Mouse (Mus musculus): Measurements from ENCODE around the gene Prkacb. TPM values are rescaled to one million over a fixed set of nuclear protein-coding genes. Genes with fewer than 3 reads are reported as not detected.

Prkacb gene
- polyA plus RNA-seq, 1 experiment from 2014 or later: 54.7 TPM

Other genes with a start within 250 kb of the Prkacb start
- not detected in 2 replicates for gene Uox, start 242.6 kb downstream of the Prkacb start, polyA plus RNA-seq (2016; fragmentation: Nextera tagmentation; extraction: Ambion mirVana)
- gene Dnase2b, start 197.4 kb downstream of the Prkacb start, polyA plus RNA-seq (2016; fragmentation: Nextera tagmentation; extraction: Ambion mirVana): not detected in 2 replicates
- gene 4930503B20Rik, start 161.7 kb downstream of the Prkacb start, polyA plus RNA-seq (2016; fragmentation: Nextera tagmentation; extraction: Ambion mirVana): not detected in 2 replicates
- gene Samd13, start 127.4 kb downstream of the Prkacb start, polyA plus RNA-seq (2016; fragmentation: Nextera tagmentation; extraction: Ambion mirVana): 0.62 and 1.2 TPM in 2 replicates
- gene Ttll7, start 39.4 kb upstream of the Prkacb start, polyA plus RNA-seq (2016; fragmentation: Nextera tagmentation; extraction: Ambion mirVana): 1.9 and 2.2 TPM in 2 replicates